Mouse (Mus musculus): Measurements from ENCODE around the gene Ap1m2.

DNA sequence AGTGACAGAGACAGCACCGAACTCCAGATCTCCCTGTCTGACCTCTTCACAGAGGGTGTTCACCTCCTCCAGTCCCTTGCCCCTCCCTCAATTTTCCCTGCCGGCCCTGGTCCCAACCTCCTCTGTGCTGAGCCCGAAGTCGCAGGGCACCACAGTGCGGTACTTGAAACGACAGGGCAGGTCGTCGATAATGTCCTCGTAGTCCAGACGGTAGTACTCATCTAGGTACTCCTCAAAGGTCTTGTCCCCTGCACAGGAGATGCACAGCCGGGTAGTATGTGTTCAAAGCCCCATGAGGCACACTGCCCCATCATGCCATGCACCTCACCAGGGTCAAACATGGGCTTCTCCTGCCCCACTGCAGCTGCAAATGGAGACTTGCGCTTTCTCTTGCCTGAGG lies 36.4 kb downstream of the Ap1m2 start:
- TF ChIP-seq EP300 (IDR thresholded peaks at IDR 0.05) = no peak
- no peak for TF ChIP-seq CTCF (IDR thresholded peaks at IDR 0.05)
